Mouse (Mus musculus) B cell, adult 62 days (primary cell): Measurements from ENCODE around the gene Asna1. TPM values are rescaled to one million over a fixed set of nuclear protein-coding genes. Genes with fewer than 3 reads are reported as not detected.

ENCODE experiments used
- total RNA-seq: library from RNA; stranded (reverse); gene quantifications from 4 replicates; pipeline ENCODE4 v1.2.4, GENCODE M21; 2023

The Asna1 gene
- total RNA-seq, result 80.7 to 99.0 TPM (median 92.9 TPM) in 4 replicates

GRCm38 (mm10) chr8:85025098-85025932 lies at the start of gene Asna1:
Gene Asna1 (minus strand): TSS chr8:85025281.

GRCm38 (mm10) chr8:85071514-85072281 lies 46.6 kb upstream of the Asna1 start, which contains the start of gene Dhps:
Gene Dhps (plus strand): TSS chr8:85071757.

GRCm38 (mm10) chr8:85067982-85068381 lies 42.9 kb upstream of the Asna1 start, which contains the start of gene Gm5741:
Gene Gm5741 (minus strand): TSS chr8:85067982.

GRCm38 (mm10) chr8:85059879-85060616 lies 35.0 kb upstream of the Asna1 start, which contains the start of gene Fbxw9:
Gene Fbxw9 (plus strand): TSS chr8:85060055.

GRCm38 (mm10) chr8:85036718-85037365 lies 11.8 kb upstream of the Asna1 start, which contains the start of gene Tnpo2:
Gene Tnpo2 (plus strand): TSS chr8:85036915.

GRCm38 (mm10) chr8:85026670-85027515 lies 1.8 kb upstream of the Asna1 start, which contains the start of gene Trir:
Gene Trir (plus strand): TSS chr8:85026823.

GRCm38 (mm10) chr8:85014431-85014830 lies 10.7 kb downstream of the Asna1 start, which contains the start of gene Best2:
Gene Best2 (minus strand): TSS chr8:85014531.

GRCm38 (mm10) chr8:84990349-84990748 lies 34.7 kb downstream of the Asna1 start, which contains the start of gene Hook2:
Gene Hook2 (plus strand): TSS chr8:84990603.

GRCm38 (mm10) chr8:84978248-84978940 lies 46.7 kb downstream of the Asna1 start, which contains the start of gene Junb:
Gene Junb (minus strand): TSS chr8:84978718.

GRCm38 (mm10) chr8:84969241-84970134 lies 55.6 kb downstream of the Asna1 start, which contains the start of the genes Gm49661, Prdx2 and Rnaseh2a:
Gene Gm49661 (minus strand): TSS chr8:84969433.
Gene Prdx2 (plus strand): TSS chr8:84969587.
Gene Rnaseh2a (minus strand): TSS chr8:84969767.

Other genes starting within 250 kb of the Asna1 start
- 0.97 to 3.7 TPM (median 2.8 TPM) in 4 replicates for gene Nfix, start 224.9 kb downstream of the Asna1 start, total RNA-seq
- 1.4 to 2.6 TPM (median 2.4 TPM) in 4 replicates for gene Dand5, start 202.5 kb downstream of the Asna1 start, total RNA-seq
- 10.7 to 13.2 TPM (median 12.1 TPM) in 4 replicates for gene Gadd45gip1, start 193.8 kb downstream of the Asna1 start, total RNA-seq
- 53.8 to 68.0 TPM (median 60.0 TPM) in 4 replicates for gene Rad23a, start 184.6 kb downstream of the Asna1 start, total RNA-seq
- gene Calr, start 178.3 kb downstream of the Asna1 start, total RNA-seq, result 520 to 585 TPM (median 529 TPM) in 4 replicates
- 60.9 to 68.8 TPM (median 65.9 TPM) in 4 replicates for gene Farsa, start 168.3 kb downstream of the Asna1 start, total RNA-seq
- gene Syce2, start 153.2 kb downstream of the Asna1 start, total RNA-seq, result 5.7 to 9.3 TPM (median 8.5 TPM) in 4 replicates
- gene Gcdh, start 131.4 kb downstream of the Asna1 start, total RNA-seq, result 19.0 to 33.9 TPM (median 24.8 TPM) in 4 replicates
- gene Klf1, start 123.4 kb downstream of the Asna1 start, total RNA-seq, result 0.39 TPM in 1 of 4 replicates, not detected in the others
- gene Dnase2a, start 116.7 kb downstream of the Asna1 start, total RNA-seq, result 56.5 to 67.9 TPM (median 65.7 TPM) in 4 replicates
- 0.18 to 0.44 TPM (median 0.31 TPM) in 4 replicates for gene Mast1, start 87.9 kb downstream of the Asna1 start, total RNA-seq
- not detected in 4 replicates for gene Rtbdn, start 78.3 kb downstream of the Asna1 start, total RNA-seq
- 3.3 TPM in 1 of 4 replicates, not detected in the others for gene Gm49661, start 55.8 kb downstream of the Asna1 start, total RNA-seq
- 55.0 to 57.2 TPM (median 55.6 TPM) in 4 replicates for gene Prdx2, start 55.7 kb downstream of the Asna1 start, total RNA-seq
- gene Rnaseh2a, start 55.5 kb downstream of the Asna1 start, total RNA-seq, result 24.0 to 35.1 TPM (median 26.0 TPM) in 4 replicates
- 1,593 to 1,983 TPM (median 1,752 TPM) in 4 replicates for gene Junb, start 46.6 kb downstream of the Asna1 start, total RNA-seq
- 6.7 to 9.1 TPM (median 8.3 TPM) in 4 replicates for gene Hook2, start 34.7 kb downstream of the Asna1 start, total RNA-seq
- not detected in 4 replicates for gene Best2, start 10.8 kb downstream of the Asna1 start, total RNA-seq
- gene Trir, start 1.5 kb upstream of the Asna1 start, total RNA-seq, result 194 to 214 TPM (median 210 TPM) in 4 replicates
- gene Tnpo2, start 11.6 kb upstream of the Asna1 start, total RNA-seq, result 44.5 to 50.5 TPM (median 46.9 TPM) in 4 replicates
- gene Fbxw9, start 34.8 kb upstream of the Asna1 start, total RNA-seq, result 12.9 to 16.5 TPM (median 14.4 TPM) in 4 replicates
- not detected in 4 replicates for gene Gm5741, start 42.7 kb upstream of the Asna1 start, total RNA-seq
- gene Dhps, start 46.5 kb upstream of the Asna1 start, total RNA-seq, result 123 to 148 TPM (median 135 TPM) in 4 replicates
- gene Wdr83os, start 55.5 kb upstream of the Asna1 start, total RNA-seq, result 43.4 to 52.3 TPM (median 47.1 TPM) in 4 replicates
- 11.1 to 22.3 TPM (median 15.6 TPM) in 4 replicates for gene Wdr83, start 56.0 kb upstream of the Asna1 start, total RNA-seq
- gene Man2b1, start 58.0 kb upstream of the Asna1 start, total RNA-seq, result 152 to 159 TPM (median 155 TPM) in 4 replicates
- gene Zfp791, start 97.8 kb upstream of the Asna1 start, total RNA-seq, result not detected in 4 replicates
- not detected in 4 replicates for gene Cks1brt, start 126.6 kb upstream of the Asna1 start, total RNA-seq
- not detected in 4 replicates for gene Olfr371, start 200.7 kb upstream of the Asna1 start, total RNA-seq